Mouse (Mus musculus) ES-Bruce4 (cell line): ENCODE measurements around the gene Pced1a.

ENCODE experiments used
- CTCF ChIP-seq: IDR thresholded peaks from one replicate; pipeline ENCODE4 v1.8.1; 2011; ENCODE audit warnings: low read depth, low read length
- EP300 ChIP-seq: IDR thresholded peaks from 2 replicates; pipeline ENCODE4 v1.6.1; 2011; ENCODE audit warnings: low read depth, low read length; ENCODE audit not compliant: insufficient read depth
- POLR2A ChIP-seq: IDR thresholded peaks from one replicate; pipeline ENCODE4 v1.8.1; 2011; ENCODE audit warnings: low read length; ENCODE audit not compliant: insufficient read depth

- TF ChIP-seq CTCF (no peak), POLR2A (no peak), EP300 (no peak)
Observed at GRCm38 (mm10) chr2:130451727-130452090, 27.2 kb upstream of the Pced1a start.
